Mouse (Mus musculus): Measurements from ENCODE around the gene Itgb8.

The Itgb8 gene

DNA sequence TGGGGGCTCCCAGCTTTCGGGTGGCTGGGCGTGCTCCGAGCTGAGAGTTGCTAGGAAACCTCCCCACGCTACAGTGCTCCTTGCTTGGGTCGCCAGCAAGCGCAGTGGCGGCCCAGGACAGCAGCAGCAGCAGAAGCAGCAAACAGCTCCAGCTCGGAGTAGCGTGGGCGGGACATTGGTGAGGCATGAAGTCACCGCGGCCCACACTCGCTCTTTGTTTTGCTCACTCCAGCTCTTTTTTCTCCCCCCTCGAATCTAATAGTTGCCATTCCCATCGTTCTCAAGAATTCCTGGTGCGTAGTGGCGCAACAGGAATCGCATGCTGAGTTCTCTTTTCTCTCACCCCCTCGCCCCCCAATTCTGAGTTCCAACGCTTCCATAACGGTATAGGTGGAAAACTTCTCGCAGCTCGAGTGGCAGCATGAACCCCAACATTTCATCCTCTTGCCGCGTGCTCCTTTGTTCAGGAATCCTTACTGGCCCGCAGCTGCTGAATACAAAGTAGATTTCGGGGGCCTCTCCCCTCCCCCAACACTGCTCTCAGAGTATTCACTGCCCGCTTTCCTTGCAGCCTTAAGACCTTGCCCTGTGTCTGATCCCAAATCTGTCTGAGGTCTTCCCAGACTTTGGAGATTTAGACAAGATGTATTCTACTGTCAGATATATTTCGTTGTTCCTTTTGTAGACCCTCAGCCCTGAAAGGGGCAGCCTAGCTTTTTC lies at the start of gene Itgb8:
Itgb8 (minus strand) TSS at position 107 of the 720 bp plus-strand sequence.
- peak; percentile 2 for DNase-seq (ENCODE audit: low spot score)

DNA sequence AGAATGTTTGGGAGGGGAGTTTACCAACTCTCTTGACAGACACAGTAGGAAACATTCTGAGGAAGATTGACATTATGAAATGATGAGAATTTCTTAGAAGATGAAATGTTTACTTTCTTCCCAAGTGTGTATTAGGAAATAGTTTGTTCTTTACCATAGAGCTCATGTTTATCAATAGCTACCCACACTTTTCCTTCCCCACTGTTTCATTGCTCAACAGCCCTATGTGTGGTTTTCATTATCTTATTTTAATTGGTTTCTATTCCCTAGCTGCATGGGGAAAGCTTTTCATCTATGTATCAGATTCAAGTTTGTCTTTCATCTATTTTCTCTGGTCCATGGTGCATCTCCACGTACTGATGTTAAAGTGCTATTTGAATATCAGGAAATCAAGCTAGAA lies 37.7 kb upstream of the Itgb8 start:
- DNase-seq (ENCODE audit: low spot score): no peak

DNA sequence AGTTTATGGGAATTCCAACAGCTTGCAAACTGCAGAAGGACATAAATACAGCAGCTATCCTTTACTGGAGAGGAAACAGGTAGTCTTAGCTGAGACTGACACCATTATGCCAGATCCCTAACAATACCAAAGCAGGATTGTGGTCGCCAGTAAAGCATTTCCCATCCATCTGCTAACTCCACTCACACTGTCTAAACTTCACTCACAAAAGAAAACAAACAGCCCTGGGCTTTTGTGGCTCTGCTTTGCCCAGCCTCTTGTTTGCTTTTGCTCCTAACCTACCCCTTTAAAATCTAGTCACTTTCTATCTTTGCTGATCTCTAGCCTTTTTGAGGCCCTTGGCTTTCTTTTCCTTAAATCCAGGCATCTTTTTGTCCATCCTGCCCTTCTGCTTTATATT lies 35.0 kb upstream of the Itgb8 start:
- no peak for DNase-seq (ENCODE audit: low spot score)

- no peak for DNase-seq (ENCODE audit: low spot score)
Measured at GRCm38 (mm10) chr12:119271964-119272363, 33.4 kb upstream of the Itgb8 start.

DNA sequence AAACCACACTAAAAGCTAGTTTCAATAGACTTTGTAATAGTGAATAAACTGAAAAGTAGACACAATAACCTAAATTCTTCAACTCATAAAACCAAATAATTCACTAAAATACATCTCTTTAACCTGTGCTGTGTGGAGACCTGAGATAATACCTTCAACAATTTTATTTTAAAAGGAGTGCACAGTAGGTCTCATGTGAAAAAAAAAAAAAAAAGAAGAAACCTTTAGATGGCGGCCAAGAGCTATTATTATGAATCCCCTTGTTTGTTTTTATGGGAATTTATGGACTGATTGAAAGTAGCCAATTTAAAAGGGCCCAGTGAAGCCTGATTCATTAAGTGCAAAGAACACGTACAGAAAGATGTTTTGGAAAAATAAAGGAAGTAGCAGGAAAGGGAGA lies 31.4 kb upstream of the Itgb8 start:
- no peak for DNase-seq (ENCODE audit: low spot score)

- DNase-seq (ENCODE audit: low spot score): no peak
Measured at GRCm38 (mm10) chr12:119268723-119269122, 30.1 kb upstream of the Itgb8 start.

DNA sequence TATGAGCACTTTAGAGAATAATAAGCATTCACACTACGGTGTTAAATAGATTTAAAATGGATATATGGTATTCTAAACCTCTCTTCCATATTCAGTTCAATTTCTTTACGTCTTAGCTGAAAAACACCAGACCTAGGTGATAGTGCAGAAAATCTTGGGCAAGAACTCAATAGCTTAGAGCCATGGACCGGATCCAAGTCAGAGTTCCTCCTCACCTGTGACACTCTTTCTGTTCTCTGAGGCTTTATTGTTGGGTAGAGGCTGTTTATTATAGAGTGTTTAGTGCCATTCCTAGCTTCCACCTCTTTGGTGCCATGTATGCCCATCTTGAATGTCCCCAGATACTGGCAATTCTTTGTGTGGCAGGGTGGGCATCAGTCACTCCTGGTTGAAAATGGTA lies 25.9 kb upstream of the Itgb8 start:
- DNase-seq (ENCODE audit: low spot score): no peak

GRCm38 (mm10) chr12:119248581-119248980 lies 10.0 kb upstream of the Itgb8 start:
- no peak for DNase-seq (ENCODE audit: low spot score)

DNA sequence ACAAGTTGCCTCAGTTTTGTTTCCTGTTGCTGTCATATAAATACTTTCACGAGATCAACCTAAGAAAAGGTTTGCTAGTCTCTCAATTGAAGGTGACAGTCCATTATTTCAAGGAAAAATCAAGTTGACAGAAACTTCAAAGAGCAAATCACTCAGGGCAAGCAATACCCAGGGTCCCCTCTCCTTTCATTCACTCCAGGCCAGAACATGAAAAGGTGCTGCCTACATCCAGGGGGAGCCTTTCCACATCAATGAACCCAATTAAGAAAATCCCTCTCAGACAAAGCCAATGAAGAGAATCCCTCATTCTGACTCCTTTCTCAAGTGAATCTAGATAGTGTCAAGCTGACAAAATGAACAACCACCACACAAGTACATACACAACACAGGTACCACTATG lies 2.5 kb upstream of the Itgb8 start:
- no peak for DNase-seq (ENCODE audit: low spot score)

DNA sequence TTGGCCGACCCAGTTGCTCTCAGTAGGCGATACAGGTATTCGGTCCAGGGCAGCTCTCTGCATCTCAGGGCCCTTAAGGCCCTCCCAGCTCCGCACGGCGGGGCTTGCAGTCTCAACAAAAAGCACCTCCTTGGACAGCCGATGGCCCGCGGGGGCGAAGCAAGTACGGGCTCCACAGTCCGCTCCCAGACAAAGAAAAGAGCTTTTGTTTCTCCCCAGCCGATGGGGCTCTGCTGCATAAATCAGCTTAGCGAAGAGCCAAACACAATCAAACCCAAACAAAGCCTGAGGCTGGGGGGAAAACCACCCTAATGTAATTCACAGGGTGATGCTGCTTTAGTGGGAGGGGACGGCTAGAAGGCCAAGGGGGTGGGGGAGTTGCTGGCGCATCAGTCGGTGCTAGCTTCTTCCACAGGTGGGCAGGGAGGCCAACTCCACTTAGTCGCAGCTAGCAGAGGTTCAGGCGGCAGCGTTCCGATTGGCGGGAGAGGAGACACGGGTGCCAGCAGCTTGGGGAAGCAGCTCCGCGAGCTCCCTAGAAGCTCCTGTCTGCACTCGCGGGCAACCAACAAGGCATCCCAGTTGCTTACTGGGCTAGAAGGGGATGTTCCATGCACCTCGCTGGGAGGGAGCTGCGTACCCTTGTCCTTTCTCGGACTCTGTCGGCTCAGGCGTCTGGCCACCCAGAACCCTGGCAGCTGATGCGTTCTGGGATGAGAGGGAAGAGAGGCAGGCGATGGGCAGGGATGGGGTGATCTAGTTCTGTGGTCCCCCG lies 494 bp downstream of the Itgb8 start:
- no peak for DNase-seq (ENCODE audit: low spot score)

DNA sequence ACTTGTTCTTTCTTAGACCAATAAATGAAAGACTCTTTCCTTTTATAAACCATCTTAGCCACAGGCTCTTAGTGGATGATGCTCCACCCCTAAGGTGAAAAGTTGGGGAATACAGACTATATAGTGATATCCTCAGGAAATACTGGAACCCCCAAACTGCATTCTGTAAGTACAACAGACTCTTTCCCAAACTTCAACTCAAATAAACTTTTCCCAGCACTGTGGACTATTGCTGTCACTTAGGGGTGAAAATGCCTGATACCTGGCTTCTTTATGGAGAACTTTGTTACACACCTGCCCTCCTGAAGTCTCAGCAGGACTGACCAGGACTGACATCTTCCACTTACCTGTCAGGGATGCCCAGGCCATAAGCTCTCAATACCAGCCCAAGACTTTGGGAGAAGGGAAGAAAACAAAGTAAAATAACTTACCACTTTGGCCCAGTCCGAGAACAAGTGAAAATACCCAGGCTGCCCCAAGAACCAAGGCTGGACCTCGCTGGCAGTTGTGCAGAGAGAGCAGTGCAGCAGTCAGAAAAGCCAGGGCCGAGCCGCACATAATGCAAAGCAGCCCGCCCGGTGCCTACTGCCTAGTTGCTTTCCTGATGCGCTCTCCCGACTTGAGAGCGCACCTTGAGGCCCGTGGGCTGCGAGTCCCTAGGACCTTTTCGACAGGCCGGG lies 1.2 kb downstream of the Itgb8 start:
- no peak for DNase-seq (ENCODE audit: low spot score)

DNA sequence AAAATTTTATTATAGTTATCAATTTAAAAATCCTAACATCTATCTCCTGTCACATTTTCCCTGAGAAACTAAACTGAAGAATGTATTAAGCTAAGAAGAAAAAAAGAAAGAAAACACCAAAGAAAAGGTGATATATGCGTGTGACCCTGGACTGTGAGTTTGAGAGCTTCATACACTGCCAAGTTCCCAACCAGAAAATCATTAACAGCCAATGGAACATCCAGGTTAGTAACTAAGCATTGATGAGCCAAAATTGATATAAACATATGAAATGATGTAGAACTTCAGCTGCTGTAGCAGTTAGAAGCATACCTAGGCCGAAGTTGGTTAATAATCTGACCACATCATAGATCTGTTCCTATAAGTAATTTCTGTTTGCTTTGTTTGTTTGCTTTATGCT lies 6.8 kb downstream of the Itgb8 start:
- DNase-seq (ENCODE audit: low spot score): no peak

GRCm38 (mm10) chr12:119230444-119230843 lies 8.2 kb downstream of the Itgb8 start:
- no peak for DNase-seq (ENCODE audit: low spot score)

GRCm38 (mm10) chr12:119229601-119230000 lies 9.0 kb downstream of the Itgb8 start:
- DNase-seq (ENCODE audit: low spot score): no peak

DNA sequence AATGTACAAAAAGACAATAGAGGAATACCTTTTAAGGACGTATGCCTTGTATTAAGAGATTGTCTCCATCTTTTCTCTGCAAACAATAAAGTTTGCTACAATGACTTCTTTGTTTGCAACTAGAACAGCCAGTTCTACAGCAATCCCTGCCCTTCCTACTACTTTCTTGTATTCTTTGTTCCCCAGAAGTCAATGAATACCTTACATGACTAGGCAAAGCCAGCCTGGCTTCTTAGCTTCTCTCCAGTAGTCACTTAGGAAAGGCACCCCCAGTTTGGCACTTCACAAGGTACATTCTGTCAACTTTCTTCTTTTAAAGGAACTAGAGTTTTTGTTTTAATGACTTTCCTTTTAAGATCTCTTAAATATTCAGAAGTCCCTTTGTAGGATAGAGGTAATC lies 10.7 kb downstream of the Itgb8 start:
- no peak for DNase-seq (ENCODE audit: low spot score)

DNA sequence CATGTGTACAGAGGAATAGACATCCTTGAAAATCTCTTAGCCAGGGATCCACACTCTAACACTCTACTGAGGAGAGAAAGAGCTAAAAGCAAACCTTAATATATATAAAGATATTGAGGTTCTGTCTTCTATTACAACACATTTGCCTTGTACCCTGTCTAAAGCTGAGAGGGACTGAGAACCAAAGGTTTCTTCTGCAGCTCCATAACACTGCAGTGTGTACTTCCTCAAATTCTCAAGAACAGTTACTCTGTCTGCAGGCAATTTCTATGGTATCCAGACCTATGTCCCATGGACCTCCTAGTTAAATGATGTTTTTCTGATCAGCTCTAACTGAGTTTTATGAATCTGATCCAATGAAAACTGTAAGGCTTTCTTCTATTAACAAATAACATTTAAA lies 13.9 kb downstream of the Itgb8 start:
- DNase-seq (ENCODE audit: low spot score): no peak

DNA sequence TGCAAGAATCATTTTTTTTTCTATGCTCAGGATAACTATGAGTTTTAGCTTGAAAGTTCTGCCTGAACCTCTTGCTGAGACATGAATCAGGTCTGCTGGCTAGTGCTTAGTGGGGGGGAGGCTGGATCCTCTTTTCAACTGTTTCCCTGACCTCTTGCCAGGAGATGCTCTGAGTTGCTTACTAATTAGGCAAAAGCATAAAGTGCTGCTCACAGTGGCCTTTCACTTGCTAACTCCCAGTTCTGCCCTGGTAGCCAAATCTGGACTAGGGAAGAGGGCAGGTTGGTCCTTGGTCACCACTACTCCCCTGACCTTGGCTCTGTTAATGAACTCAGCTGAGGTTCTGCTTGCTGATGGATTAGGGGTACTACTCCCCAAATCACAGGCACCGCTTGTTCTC lies 19.2 kb downstream of the Itgb8 start:
- no peak for DNase-seq (ENCODE audit: low spot score)

GRCm38 (mm10) chr12:119217700-119218265 lies 20.8 kb downstream of the Itgb8 start:
- no peak for DNase-seq (ENCODE audit: low spot score)

DNA sequence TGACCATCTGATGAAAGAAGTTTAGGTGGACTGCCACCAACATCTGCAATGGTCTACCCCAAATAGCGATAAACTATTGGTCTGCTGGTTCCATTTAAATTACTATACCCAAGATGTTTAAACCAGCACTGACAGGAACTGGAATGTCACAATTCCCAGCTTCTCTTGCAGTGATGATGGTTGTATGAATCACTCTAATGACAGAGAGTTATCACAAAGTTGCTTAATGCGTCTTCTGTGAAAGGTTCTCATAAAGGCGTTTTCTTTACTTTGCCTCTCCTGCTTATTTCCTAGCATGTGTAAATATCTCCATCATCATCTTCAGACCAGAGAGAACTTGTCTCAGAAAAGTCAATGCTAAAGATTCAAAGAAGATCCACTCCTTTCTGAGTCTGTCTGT lies 23.4 kb downstream of the Itgb8 start:
- no peak for DNase-seq (ENCODE audit: low spot score)

DNA sequence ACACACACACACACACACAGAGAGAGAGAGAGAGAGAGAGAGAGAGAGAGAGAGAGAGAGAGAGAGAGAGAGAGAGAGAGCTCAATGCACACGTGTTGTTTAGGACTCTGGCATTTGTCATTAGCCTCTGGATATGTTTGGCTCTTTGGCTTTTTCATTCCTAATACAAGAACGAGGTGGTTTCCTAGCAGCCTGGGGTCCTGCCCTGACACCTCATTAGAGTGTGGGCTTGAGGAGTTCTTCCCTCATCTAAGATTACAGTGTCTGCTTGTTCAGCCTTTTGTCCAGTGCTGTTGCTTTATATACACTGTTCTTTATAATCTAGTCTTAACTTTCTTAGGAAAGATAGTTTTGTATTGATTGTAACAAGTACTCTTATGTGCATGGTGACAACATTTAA lies 27.1 kb downstream of the Itgb8 start:
- no peak for DNase-seq (ENCODE audit: low spot score)

- DNase-seq (ENCODE audit: low spot score): no peak
Measured at GRCm38 (mm10) chr12:119210590-119210989, 28.0 kb downstream of the Itgb8 start.

- DNase-seq (ENCODE audit: low spot score): no peak
Measured at GRCm38 (mm10) chr12:119210073-119210425, 28.6 kb downstream of the Itgb8 start.

Measured in spleen, adult 12 weeks (tissue).